Mouse (Mus musculus) limb, embryonic 14.5 days (tissue): ENCODE results near the gene Zfp287. TPM values are rescaled to one million over a fixed set of nuclear protein-coding genes. Genes with fewer than 3 reads are reported as not detected.
A peak's percentile ranks its signal among the peaks of the same experiment; 100 is the strongest.

Experiments
- ATAC-seq: fragments of 200-750 bp; cut with Nextera tagmentation; 2 replicates; pipeline ENCODE4 v1.8.0; 2017; ENCODE audit warnings: low read depth, moderate number of reproducible peaks, moderate TSS enrichment; ENCODE audit not compliant: low FRiP score
- DNase-seq: peaks from one replicate; pipeline ENCODE4 v3.0.0-alpha.2; 2015; ENCODE audit warnings: low spot score
- H3K27ac ChIP-seq: fragments of 300-500 bp; sonication (generic); replicated peaks from 2 replicates; pipeline ENCODE4 v1.5.1; 2014; ENCODE audit warnings: low read depth, mild to moderate bottlenecking, low read length, moderate library complexity, mixed read lengths
- H3K27me3 ChIP-seq: fragments of 300-500 bp; sonication (generic); 2 replicates; pipeline ENCODE4 v1.6.1; 2014; ENCODE audit warnings: low read length, mixed read lengths; ENCODE audit not compliant: control insufficient read depth, insufficient read depth
- H3K36me3 ChIP-seq: fragments of 300-500 bp; sonication (generic); 2 replicates; pipeline ENCODE4 v1.6.1; 2014; ENCODE audit warnings: mild to moderate bottlenecking, low read length, moderate library complexity, mixed read lengths; ENCODE audit not compliant: control insufficient read depth, insufficient read depth
- H3K4me1 ChIP-seq: fragments of 300-500 bp; sonication (generic); 2 replicates; pipeline ENCODE4 v1.6.1; 2014; ENCODE audit warnings: antibody characterized with exemption, low read length, mixed read lengths; ENCODE audit not compliant: control insufficient read depth, insufficient read depth
- H3K4me2 ChIP-seq: fragments of 300-500 bp; sonication (generic); replicated peaks from 2 replicates; pipeline ENCODE4 v1.6.1; 2014; ENCODE audit warnings: low read depth, mild to moderate bottlenecking, low read length, moderate library complexity; ENCODE audit not compliant: severe bottlenecking
- H3K4me3 ChIP-seq: fragments of 300-500 bp; sonication (generic); replicated peaks from 2 replicates; pipeline ENCODE4 v1.5.1; 2014; ENCODE audit warnings: low read length
- H3K9ac ChIP-seq: fragments of 300-500 bp; sonication (generic); 2 replicates; pipeline ENCODE4 v1.6.1; 2014; ENCODE audit warnings: mild to moderate bottlenecking, low read depth, low read length, moderate library complexity; ENCODE audit not compliant: severe bottlenecking
- H3K9me3 ChIP-seq: fragments of 300-500 bp; sonication (generic); 2 replicates; pipeline ENCODE4 v1.6.1; 2016; ENCODE audit warnings: low read length; ENCODE audit not compliant: control insufficient read depth
- POLR2A ChIP-seq: fragments of 200-500 bp; IDR thresholded peaks from 2 replicates; pipeline ENCODE4 v1.8.0; 2012; ENCODE audit warnings: inconsistent platforms, mild to moderate bottlenecking, moderate library complexity, borderline replicate concordance; ENCODE audit not compliant: insufficient read depth, insufficient read length; ENCODE audit errors: extremely low read depth
- WGBS: fragments of 180-500 bp; shearing (Covaris S2); extraction: QIAGEN DNeasy Blood & Tissue Kit; methylation state at CpG from one replicate; pipeline ENCODE4 v1.1.7; 2014; 5-methylcytosine and 5-hydroxymethylcytosine counted together
- polyA plus RNA-seq, 2 experiments: library from polyadenylated mRNA; depleted of rRNA in 1 of 2; stranded (reverse) in 1 of 2; unstranded in 1 of 2; fragments of >200 nt; fragmentation: Nextera tagmentation in 1 of 2; extraction: Ambion mirVana in 1 of 2; gene quantifications; 2 replicates each; pipeline versions ENCODE4 v1.2.1 to v1.2.3; 2012 to 2014

Gene Zfp287
- polyA plus RNA-seq, 2 experiments: 8.9 to 9.2 TPM

GRCm38 (mm10) chr11:62748062-62748461 lies 16.4 kb upstream of the Zfp287 start:
- no peak for DNase-seq
- no peaks in the 10 kb centered on the region for H3K36me3 ChIP-seq
- no peak overlapping the region for H3K4me2 ChIP-seq
- no peak for TF ChIP-seq POLR2A
- 68% methylated on average over 4 of the region's 4 CpGs for WGBS
- H3K9me3 ChIP-seq: no peaks in the 10 kb centered on the region
- H3K4me3 ChIP-seq: no peak overlapping the region
- H3K27me3 ChIP-seq: 0 out of 2 replicates have a peak, but pooled peaks cover 3% of the 10 kb centered on the region
- 0 out of 2 replicates have a peak, but pooled peaks cover 2% of the 10 kb centered on the region for H3K4me1 ChIP-seq
- H3K27ac ChIP-seq: no peak overlapping the region
- ATAC-seq: no peak
- H3K9ac ChIP-seq: no peak overlapping the region

- 0 out of 2 replicates have a peak, but pooled peaks cover 3% of the 10 kb centered on the region for H3K27me3 ChIP-seq
- TF ChIP-seq POLR2A: no peak
- WGBS: 68% methylated on average over 9 of the region's 9 CpGs
Measured at GRCm38 (mm10) chr11:62747227-62747626, 15.5 kb upstream of the Zfp287 start.

GRCm38 (mm10) chr11:62746001-62746533 lies 14.4 kb upstream of the Zfp287 start:
- 0 out of 2 replicates have a peak, but pooled peaks cover 3% of the 10 kb centered on the region for H3K27me3 ChIP-seq
- H3K4me1 ChIP-seq: no peaks in the 10 kb centered on the region
- H3K9me3 ChIP-seq: no peaks in the 10 kb centered on the region
- DNase-seq (peak; percentile 70), ATAC-seq (peak; percentile 71; the same call in 1 of the 2 replicates)
- H3K27ac ChIP-seq: no peak overlapping the region
- WGBS: 2% methylated on average over 27 of the region's 27 CpGs
- H3K4me3 ChIP-seq: peak overlapping the region; percentile 27
- H3K4me2 ChIP-seq: peak overlapping the region; percentile 51
- no peaks in the 10 kb centered on the region for H3K36me3 ChIP-seq
- H3K9ac ChIP-seq: no peak overlapping the region
- no peak for TF ChIP-seq POLR2A

More at GRCm38 (mm10) chr11:62747227-62747626, 15.5 kb upstream of the Zfp287 start:
- Histone ChIP-seq H3K36me3 (no peaks in the 10 kb centered on the region), H3K9me3 (no peaks in the 10 kb centered on the region), H3K4me3 (no peak overlapping the region), H3K9ac (no peak overlapping the region), H3K27ac (no peak overlapping the region), H3K4me2 (no peak overlapping the region), H3K4me1 (0 out of 2 replicates have a peak, but pooled peaks cover 2% of the 10 kb centered on the region)
- ATAC-seq (no peak), DNase-seq (no peak)

- ATAC-seq: peak; percentile 48; the same call in 1 of the 2 replicates
- no peak overlapping the region for H3K9ac ChIP-seq
- H3K4me2 ChIP-seq: no peak overlapping the region
- H3K27me3 ChIP-seq: 0 out of 2 replicates have a peak, but pooled peaks cover 3% of the 10 kb centered on the region
- H3K36me3 ChIP-seq: no peaks in the 10 kb centered on the region
- no peaks in the 10 kb centered on the region for H3K9me3 ChIP-seq
- no peak overlapping the region for H3K27ac ChIP-seq
- DNase-seq: peak; percentile 75
- H3K4me1 ChIP-seq: no peaks in the 10 kb centered on the region
- no peak for TF ChIP-seq POLR2A
- WGBS: 42% methylated on average over 5 of the region's 5 CpGs
- H3K4me3 ChIP-seq: no peak overlapping the region
Measured at GRCm38 (mm10) chr11:62744103-62744502, 12.4 kb upstream of the Zfp287 start.

GRCm38 (mm10) chr11:62742261-62742957 lies 10.7 kb upstream of the Zfp287 start:
- Histone ChIP-seq H3K4me1 (no peaks in the 10 kb centered on the region), H3K9ac (no peak overlapping the region), H3K4me2 (no peak overlapping the region), H3K27me3 (0 out of 2 replicates have a peak, but pooled peaks cover 3% of the 10 kb centered on the region), H3K27ac (no peak overlapping the region), H3K36me3 (no peaks in the 10 kb centered on the region), H3K4me3 (no peak overlapping the region), H3K9me3 (no peaks in the 10 kb centered on the region)
- TF ChIP-seq POLR2A: no peak
- DNase-seq (peak; percentile 37), ATAC-seq (no peak)
- 32% methylated on average over 10 of the region's 10 CpGs for WGBS
